Mouse (Mus musculus) G1E-ER4 (cell line): ENCODE results near the gene Brms1l. TPM values are rescaled to one million over a fixed set of nuclear protein-coding genes. Genes with fewer than 3 reads are reported as not detected.

Experiments
- GATA1 ChIP-seq: IDR thresholded peaks from one replicate; pipeline ENCODE4 v1.8.0; 2012; ENCODE audit warnings: low read length, inconsistent platforms
- polyA plus RNA-seq: library from polyadenylated mRNA; stranded (reverse); fragments of >175 nt; gene quantifications from 2 replicates; pipeline ENCODE4 v1.2.3, GENCODE M21; 2012

Brms1l gene
- 55.6 and 82.1 TPM in 2 replicates for polyA plus RNA-seq

DNA sequence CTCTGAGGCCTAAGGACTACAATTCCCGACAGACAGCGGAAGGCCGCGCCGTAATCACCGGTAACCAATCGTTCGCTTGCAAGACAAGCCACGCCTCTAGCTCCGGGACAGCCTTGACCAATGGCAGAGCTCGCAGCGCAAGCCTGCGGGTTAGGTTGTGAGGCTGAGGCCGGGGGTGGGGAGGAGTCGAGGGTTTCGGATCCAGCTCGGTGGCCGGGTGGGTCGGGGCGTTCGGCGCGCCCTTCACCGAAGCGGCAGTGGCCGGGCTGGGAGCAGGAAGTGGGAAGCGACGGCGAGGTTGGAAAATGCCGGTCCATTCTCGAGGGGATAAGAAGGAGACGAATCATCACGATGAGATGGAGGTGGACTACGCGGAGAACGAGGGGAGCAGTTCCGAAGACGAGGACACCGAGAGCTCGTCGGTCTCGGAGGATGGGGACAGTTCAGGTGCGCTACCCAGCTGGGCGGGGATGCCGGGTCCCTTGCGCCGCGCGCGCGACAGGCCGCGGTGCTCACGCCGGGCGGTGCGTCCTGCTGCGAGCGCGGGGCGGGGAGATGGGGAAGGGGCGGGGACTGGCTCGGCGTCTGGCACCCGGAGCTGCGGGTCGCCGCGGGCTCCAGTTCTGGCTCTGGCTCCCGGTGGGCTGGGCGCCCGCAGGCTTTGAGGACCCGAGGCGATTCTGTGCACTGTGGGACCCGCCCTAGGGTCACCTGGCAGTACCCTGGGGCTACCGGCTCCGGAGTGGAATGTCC is at the start of gene Brms1l:
Brms1l (plus strand) TSS at position 126 of the 753 bp plus-strand sequence.
- no peak for TF ChIP-seq GATA1

DNA sequence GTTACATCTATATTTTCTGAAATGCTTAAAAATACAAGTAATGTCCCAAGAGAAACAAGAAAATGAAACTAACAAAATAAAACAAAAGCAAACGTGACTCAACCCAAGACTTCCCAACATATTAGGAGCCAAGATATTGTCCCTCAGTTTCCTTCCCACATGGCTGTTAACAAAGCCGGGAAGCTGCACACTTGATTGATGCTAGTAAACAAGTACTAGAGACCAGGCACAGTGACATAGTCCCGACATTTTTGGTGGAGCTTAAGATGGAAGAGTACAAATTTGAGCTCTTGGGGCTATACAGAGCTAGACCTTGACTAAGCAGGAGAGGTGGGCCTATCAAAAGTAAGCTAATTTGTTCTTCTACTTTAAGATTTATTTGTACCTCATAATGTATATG is 39.0 kb upstream of the Brms1l start:
- no peak for TF ChIP-seq GATA1

DNA sequence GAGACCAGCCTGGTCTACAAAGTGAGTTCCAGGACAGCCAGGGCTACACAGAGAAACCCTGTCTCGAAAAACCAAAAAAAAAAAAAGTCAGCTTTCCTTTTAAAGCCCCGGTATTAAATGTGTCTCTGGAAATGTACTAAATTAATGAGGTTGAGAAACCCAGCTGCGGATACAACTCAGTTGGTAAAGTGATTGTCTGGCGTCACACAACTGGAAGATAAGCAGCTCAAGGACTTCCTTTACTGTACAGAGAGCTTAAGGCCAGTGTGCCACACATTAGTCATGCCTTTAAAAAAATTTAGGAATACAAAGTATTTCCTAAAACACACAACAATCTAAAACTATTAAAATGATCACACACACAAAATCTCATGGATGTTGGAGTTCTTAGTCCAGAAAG is 37.4 kb upstream of the Brms1l start:
- no peak for TF ChIP-seq GATA1

DNA sequence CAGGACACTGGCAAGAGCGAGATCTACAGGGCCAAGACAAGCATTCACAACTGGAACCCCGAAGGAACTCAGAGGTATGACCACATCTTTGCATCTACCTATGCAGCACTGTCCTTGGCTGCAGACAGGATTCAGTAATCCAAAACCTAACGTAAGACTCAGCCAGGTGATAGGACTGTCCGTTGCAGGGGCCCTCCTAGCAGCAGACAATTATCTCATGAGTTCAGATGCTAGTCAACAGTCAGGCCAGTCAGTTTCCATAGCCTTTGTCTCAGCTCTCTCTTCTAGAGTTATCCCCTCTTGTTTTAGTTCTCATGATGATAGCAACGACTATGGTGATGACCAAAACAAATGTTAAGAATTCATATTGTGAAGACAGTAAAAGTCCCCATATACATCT is 36.0 kb upstream of the Brms1l start:
- no peak for TF ChIP-seq GATA1

DNA sequence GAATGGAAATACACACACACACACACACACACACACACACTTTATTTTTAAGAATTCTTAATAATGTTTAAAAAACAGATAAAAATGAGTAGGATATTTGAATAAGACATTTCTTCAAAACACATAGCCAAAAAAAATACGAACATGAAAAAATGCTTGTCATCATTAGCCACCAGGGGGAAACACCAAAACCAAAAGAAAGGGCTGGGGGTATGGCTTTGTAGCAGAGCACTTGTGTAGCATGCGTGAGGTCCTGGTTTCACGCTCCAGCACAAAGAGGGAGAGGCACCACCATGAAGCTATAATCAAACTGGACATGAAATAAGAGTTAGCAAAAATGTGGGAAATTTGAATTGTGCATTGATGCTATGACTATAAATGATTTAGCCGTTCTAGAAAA is 35.0 kb upstream of the Brms1l start:
- TF ChIP-seq GATA1: no peak

DNA sequence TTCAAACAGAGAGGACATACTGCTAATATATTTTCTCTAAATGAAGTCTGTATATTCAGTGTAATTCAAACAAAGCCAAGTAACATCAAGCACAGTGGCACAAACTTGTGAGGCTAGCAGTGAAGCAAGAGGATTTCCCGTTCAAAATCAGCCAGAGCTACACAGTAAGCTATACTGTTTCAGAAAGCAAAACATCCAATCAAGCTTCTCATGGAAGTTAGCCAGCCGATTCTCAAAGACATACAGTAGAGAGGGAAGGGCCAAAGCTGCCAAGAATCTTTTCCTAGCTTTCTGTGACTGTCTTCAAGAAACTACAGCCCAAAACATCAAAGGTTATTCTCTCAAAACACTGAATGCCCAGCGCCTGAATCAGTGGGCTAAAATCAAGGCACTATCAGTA is 31.1 kb upstream of the Brms1l start:
- no peak for TF ChIP-seq GATA1

DNA sequence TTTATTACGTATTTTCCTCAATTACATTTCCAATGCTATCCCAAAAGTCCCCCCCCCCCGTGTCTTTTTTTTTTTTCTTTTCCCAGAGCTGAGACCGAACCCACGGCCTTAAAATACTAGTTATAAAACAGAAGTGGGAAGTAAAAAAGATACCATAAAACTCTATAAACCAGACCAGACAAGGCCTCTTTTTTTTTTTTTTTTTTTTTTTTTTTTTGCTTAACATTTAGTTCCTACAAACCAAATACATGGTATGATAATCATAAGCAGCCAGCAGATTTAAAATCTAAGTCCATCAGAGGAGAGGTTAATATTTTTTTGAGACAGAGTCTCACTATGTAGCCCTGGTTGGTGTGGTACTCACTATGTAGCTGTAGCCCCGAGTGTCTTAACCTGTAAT is 19.6 kb upstream of the Brms1l start:
- TF ChIP-seq GATA1: no peak

DNA sequence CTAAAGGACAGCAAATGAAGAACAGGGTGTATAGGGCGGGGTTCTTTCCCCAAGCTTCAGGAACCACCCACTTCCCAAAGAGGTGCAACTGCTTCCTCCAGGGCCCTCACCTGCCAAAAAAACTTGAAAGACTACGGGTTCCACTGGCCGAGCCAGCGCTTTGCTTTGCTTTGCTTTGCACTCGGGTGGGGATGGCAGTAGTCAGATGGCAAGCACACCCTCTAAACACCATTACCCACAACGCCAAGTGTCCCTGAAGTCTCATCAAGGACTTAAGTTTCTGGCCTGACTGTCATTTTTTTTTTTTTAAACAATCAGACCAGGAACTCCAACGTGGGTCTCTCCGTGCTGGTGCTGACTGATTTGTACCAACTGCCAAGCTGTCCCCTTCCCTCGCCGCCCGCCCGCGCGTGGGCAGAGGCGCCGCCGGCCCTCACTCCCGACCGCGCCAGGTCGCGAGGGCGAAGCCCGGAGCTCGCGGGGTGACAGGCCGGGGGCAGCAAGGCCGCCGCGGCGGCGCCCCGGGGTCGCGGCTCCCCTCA is 15.9 kb upstream of the Brms1l start:
- no peak for TF ChIP-seq GATA1

DNA sequence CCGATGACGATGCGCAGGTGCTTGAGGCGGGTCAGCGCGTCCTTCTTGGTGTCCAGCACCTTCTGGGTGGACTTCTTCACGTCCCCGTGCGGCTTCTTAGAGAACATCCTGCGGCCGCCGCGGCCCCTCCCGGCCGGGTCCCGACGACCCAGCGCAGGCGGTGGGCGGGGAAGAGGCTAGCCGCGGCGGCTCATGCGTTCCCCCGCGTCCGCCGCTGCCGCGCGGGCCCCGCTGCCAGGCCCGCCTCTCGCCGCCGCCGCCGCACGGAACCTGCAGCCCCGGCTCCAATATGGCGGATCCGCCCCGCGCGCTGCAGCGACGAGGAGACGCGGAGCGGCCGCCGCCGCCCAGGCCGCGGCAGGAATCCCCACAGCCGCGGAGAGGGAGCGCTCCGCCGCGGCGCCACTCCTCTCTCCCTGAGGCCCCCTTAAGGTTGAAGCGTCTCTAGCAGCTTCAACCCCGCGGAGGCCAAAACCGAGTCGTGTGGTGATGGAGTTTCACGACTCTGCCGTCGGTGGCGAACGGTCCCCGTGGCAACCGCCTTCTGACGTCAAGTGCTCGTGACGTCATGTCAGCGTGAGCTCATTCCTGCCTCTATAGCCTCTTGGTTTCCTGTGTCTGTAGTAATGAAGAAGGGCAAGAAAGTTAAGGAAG is 15.3 kb upstream of the Brms1l start, which contains the start of gene Ralgapa1:
Ralgapa1 (minus strand) TSS at position 507 of the 654 bp plus-strand sequence.
- TF ChIP-seq GATA1: no peak

DNA sequence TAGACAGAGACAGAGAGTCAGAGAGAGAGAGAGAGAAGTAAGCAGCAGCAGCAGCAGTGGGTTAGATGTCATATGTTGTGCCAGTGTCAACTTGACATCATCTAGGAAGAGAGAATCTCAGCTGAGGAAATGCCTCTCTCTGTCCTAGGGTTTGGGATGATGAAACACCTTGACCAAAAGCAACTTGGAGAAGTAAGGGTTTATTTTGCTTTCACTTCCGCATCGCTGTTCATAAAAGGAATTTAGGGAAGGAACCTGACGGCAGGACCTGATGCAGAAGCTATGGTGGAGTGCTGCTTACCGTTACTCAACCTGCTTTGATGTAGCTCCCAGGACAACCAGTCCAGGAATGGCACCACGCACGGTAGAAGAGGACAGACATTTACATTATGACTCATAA is 12.1 kb upstream of the Brms1l start:
- TF ChIP-seq GATA1: no peak

DNA sequence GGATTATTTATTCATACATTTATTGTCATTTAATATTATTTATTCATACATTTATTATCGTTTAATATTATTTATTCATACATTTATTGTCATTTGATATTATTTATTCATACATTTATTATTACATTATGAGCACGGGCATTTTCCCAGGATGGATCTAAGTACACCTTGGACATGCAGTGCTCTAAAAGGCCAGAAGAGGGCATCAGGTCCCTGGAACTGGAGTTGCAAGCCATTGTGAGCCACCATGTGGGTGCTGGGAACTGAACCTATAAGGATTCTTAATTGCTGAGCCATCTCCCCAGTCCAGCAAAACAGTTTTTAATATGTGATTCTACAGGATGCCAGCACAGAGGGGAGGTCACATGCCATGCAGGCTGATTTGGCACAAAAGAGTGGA is 10.6 kb upstream of the Brms1l start:
- no peak for TF ChIP-seq GATA1

DNA sequence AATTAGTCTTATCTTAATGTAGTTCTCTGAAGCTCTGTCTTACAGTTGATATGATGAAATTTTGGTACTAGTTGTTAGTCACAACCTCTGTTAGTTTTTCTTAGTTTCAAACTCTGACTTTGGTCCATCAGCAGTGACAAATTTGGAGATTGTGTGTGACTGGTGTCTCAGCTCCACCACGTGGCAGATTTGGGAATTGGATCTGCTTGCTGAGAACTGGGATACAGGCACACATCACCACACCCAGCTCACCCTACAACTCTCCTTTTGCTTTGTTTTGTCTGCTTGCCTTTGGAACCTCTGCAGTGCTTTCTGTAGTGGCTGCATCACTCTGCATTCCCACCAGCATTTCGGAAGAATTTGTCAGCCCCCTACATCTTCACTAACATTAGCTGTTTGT is 5.0 kb upstream of the Brms1l start:
- TF ChIP-seq GATA1: no peak

DNA sequence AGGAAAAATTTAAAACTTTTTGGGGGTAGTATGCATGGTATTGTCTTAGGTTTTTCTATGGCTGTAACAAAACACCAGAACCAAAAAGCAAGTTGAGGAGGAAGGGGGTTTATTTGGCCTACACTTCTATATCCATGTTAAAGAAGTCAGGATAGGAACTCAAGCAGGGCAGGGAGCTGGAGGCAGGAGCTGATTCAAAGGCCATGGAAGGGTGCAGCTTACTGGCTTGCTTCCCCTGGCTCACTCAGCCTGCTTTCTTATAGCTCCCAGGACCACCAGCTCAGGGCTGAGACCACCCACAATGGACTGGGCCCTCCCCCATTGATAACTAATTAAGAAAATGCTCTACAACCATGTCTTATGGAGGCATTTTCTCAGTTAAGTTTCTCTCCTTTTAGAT is 3.2 kb upstream of the Brms1l start:
- TF ChIP-seq GATA1: no peak

DNA sequence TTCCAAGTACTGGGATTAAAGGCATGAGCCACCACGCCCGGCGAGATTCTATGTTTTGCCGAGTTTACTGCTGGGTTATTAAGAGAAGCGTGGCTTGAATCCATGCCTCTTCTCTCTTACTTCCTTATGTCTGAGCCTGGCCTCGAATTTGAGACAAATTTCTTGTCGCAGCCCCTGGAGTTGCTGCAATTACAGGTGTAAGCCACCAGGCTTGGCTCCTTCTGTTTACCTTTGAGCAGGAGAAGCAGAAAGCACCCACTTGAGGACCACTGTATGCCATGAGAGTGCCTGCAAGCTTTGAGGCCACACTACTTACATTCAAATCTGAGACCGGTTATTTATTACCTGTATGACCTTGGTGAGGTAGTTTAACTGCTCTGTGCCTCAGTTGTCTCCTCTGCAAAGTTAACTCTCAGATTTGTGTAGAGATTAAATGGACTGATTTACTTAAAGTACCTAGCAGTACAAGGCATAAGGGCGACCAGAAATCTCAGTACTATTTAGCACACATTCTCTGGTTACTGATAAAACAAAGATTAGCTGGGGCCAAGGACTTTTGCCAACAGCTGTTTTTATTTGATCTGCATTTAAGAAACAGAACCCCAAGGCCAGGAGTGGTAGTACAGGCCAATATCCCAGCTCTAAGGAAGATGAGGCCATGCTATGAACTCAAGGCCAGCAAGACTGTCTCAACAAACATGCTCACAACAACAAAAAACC is 2.1 kb upstream of the Brms1l start:
- no peak for TF ChIP-seq GATA1

DNA sequence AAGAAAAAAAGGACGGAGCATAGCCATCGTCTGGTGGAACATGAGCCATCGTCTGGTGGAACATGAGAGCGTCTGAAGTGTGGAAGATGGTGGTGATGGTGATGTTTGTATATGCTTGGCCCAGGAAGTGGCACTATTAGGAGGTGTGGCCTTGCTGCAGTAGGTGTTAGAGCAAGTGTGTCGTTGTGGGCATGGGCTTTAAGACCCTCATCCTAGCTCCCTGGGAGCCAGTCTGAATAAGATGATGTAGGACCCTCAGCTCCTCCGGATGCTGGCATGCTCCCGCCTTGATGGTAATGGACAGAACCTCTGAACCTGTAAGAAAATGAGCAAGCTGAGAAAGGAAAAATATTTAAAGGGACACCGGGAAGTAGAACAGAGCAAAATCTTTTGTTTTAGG is 1.2 kb upstream of the Brms1l start:
- no peak for TF ChIP-seq GATA1

DNA sequence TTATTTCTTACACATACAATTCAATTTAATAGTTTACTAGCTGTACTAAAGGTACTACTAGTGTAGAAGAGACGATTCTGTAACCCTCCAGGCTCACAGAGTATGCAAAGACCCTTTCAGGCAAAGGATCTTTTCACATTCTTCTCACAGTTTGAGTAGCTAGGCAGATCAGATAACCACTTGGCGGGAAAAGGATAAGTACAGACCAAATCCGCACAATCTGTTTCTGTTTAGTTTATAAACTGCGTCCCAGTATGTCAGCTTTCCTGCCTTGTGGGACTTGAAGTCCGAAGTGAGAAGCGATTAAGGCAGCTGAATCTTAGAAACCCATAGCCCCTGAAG is 296 bp upstream of the Brms1l start:
- peak; percentile 96 for TF ChIP-seq GATA1
